In genomic region chr4:119194909-119195581, GRCm38 (mm10) we compare ENCODE assay signal across 7 mouse cellular contexts. TPM values are rescaled to one million over a fixed set of nuclear protein-coding genes. Genes with fewer than 3 reads are reported as not detected.
DNase-seq lines count a peak whose midpoint lies in the region; ATAC-seq lines count a peak whose summit lies in the region.

Gene Svbp, plus strand, starts transcription at chr4:119195306.

- H3K4me3 ChIP-seq in embryonic facial prominence, embryonic 11.5 days (ENCODE audit: low read depth, low read length): peak within 1 kb of the TSS; percentile 79
- H3K4me3 ChIP-seq in midbrain, embryonic 11.5 days (ENCODE audit: low read depth, low read length): peak within 1 kb of the TSS; percentile 81

- no peaks in the 10 kb centered on the region for H3K9me3 ChIP-seq in embryonic facial prominence, embryonic 11.5 days (replicated peaks; ENCODE audit: control insufficient read depth, low read length)
- H3K9me3 ChIP-seq in midbrain, embryonic 11.5 days (ENCODE audit: control insufficient read depth, low read length): no peaks in the 10 kb centered on the region

- H3K4me1 ChIP-seq in embryonic facial prominence, embryonic 11.5 days (ENCODE audit: control insufficient read depth, insufficient read depth, low read length): no peaks in the 10 kb centered on the region; the same call in 1 of the 2 replicates
- peaks cover 11% of the 10 kb centered on the region for H3K4me1 ChIP-seq in midbrain, embryonic 11.5 days (ENCODE audit: control insufficient read depth, insufficient read depth, low read length)

- intact Hi-C loops in left cerebral cortex, postnatal 4 days (cut with DNase I): no loop called here

- ATAC-seq in embryonic facial prominence, embryonic 11.5 days (replicated peaks; ENCODE audit: insufficient number of reproducible peaks, low FRiP score, low TSS enrichment, low read depth): peak; percentile 82
- ATAC-seq in granulocyte monocyte progenitor cell, adult 5-6 weeks (replicated peaks; ENCODE audit: poor library complexity, severe bottlenecking): peak; percentile 97
- peak; percentile 93 for ATAC-seq in midbrain, embryonic 11.5 days (ENCODE audit: low FRiP score)

- peak within 1 kb of the TSS; percentile 66 for H3K4me2 ChIP-seq in embryonic facial prominence, embryonic 11.5 days (ENCODE audit: low read depth, low read length)
- H3K4me2 ChIP-seq in midbrain, embryonic 11.5 days: peak within 1 kb of the TSS; percentile 72

- peak within 1 kb of the TSS; percentile 47 for H3K27ac ChIP-seq in embryonic facial prominence, embryonic 11.5 days (replicated peaks; ENCODE audit: low read depth, low read length)
- peak within 1 kb of the TSS; percentile 40; the same call in 1 of the 2 replicates for H3K27ac ChIP-seq in midbrain, embryonic 11.5 days (ENCODE audit: low read depth, low read length)

- peak; percentile 94 for DNase-seq in adrenal gland, postnatal 25 days
- DNase-seq in embryonic facial prominence, embryonic 11.5 days (ENCODE audit: low spot score): peak; percentile 93
- peak; percentile 78 for DNase-seq in kidney, adult 11 months
- peak; percentile 94 for DNase-seq in left cerebral cortex, postnatal 4 days
- peak; percentile 99 for DNase-seq in midbrain, embryonic 11.5 days (ENCODE audit: low spot score, missing footprints)
- peak; percentile 93 for DNase-seq in right cerebral cortex, postnatal 4 days

- peak within 1 kb of the TSS; percentile 79 for H3K9ac ChIP-seq in embryonic facial prominence, embryonic 11.5 days (replicated peaks; ENCODE audit: low read length)
- peak within 1 kb of the TSS; percentile 84 for H3K9ac ChIP-seq in midbrain, embryonic 11.5 days (ENCODE audit: low read length)

- 1% methylated on average over 41 of the region's 47 CpGs for WGBS in embryonic facial prominence, embryonic 11.5 days
- WGBS in midbrain, embryonic 11.5 days: under 1% methylated on average over 47 of the region's 47 CpGs

- H3K27me3 ChIP-seq in embryonic facial prominence, embryonic 11.5 days (ENCODE audit: control insufficient read depth, insufficient read depth, low read length): no peaks in the 10 kb centered on the region
- no peaks in the 10 kb centered on the region for H3K27me3 ChIP-seq in midbrain, embryonic 11.5 days (ENCODE audit: control insufficient read depth, insufficient read depth, low read length)

- H3K36me3 ChIP-seq in embryonic facial prominence, embryonic 11.5 days (replicated peaks; ENCODE audit: control insufficient read depth, insufficient read depth, low read depth, low read length): no peaks in the 10 kb centered on the region; the same call in 1 of the 2 replicates
- no peaks in the 10 kb centered on the region for H3K36me3 ChIP-seq in midbrain, embryonic 11.5 days (ENCODE audit: control insufficient read depth, insufficient read depth, low read length)

RNA-seq across cellular contexts. Expression of gene Svbp, which starts in this region (rescaled TPM):
- total RNA-seq in adrenal gland, postnatal 25 days (2021): 17.7 and 20.2 TPM in 2 replicates
- 174 and 184 TPM in 2 replicates for polyA plus RNA-seq in embryonic facial prominence, embryonic 11.5 days (2014; fragmentation: Nextera tagmentation; extraction: Ambion mirVana)
- total RNA-seq in granulocyte monocyte progenitor cell, adult 5-6 weeks (2014; fragmentation: Nextera tagmentation): 15.7 and 54.8 TPM in 2 replicates
- 23.4 and 125 TPM in 2 replicates for total RNA-seq in granulocyte monocyte progenitor cell, adult 5-6 weeks (2017)
- 10 to 100 TPM; 72.9 to 79.6 TPM for total RNA-seq in left cerebral cortex, postnatal 4 days (2021)
- polyA plus RNA-seq in midbrain, embryonic 11.5 days (2014; fragmentation: Nextera tagmentation; extraction: Ambion mirVana): 173 and 179 TPM in 2 replicates

Comparison
In these comparisons a context has a peak if more than half of its experiments do, and no peak if none do; other contexts are left out.
1. Peak in every context shown above with its lines: DNase-seq, ATAC-seq, H3K4me3 ChIP-seq and H3K27ac ChIP-seq.